Mouse (Mus musculus) G1E (cell line): ENCODE measurements around the gene Lrpap1. TPM values are rescaled to one million over a fixed set of nuclear protein-coding genes. Genes with fewer than 3 reads are reported as not detected.
A peak's percentile ranks its signal among the peaks of the same experiment; 100 is the strongest.

ENCODE experiments used
- ATAC-seq: 2 replicates; pipeline ENCODE4 v1.8.0; 2016; ENCODE audit warnings: mild to moderate bottlenecking; ENCODE audit not compliant: insufficient number of reproducible peaks, poor library complexity, low FRiP score, severe bottlenecking; ENCODE audit errors: extremely low read depth
- DNase-seq: peaks from one replicate; pipeline ENCODE4 v3.0.0; 2012; ENCODE audit warnings: low spot score
- H3K27me3 ChIP-seq: 2 replicates; pipeline ENCODE4 v1.6.1; 2012; ENCODE audit warnings: mild to moderate bottlenecking, low read length, inconsistent platforms; ENCODE audit not compliant: insufficient read depth
- H3K36me3 ChIP-seq: replicated peaks from 2 replicates; pipeline ENCODE3; 2012; ENCODE audit warnings: mild to moderate bottlenecking, inconsistent platforms
- H3K4me1 ChIP-seq: 2 replicates; pipeline ENCODE4 v1.6.1; 2012; ENCODE audit warnings: low read depth, low read length, inconsistent platforms, mixed read lengths; ENCODE audit not compliant: insufficient read depth
- H3K4me3 ChIP-seq: 2 replicates; pipeline ENCODE4 v1.5.1; 2012; ENCODE audit warnings: low read depth, mild to moderate bottlenecking, inconsistent platforms, low read length, moderate library complexity, mixed read lengths
- H3K9me3 ChIP-seq: replicated peaks from 2 replicates; pipeline ENCODE4 v1.6.1; 2012; ENCODE audit warnings: inconsistent platforms
- CTCF ChIP-seq: IDR thresholded peaks from 2 replicates; pipeline ENCODE4 v1.5.1; 2012; ENCODE audit warnings: low read depth, low read length, inconsistent platforms, mixed read lengths
- GATA1 ChIP-seq: IDR thresholded peaks from 2 replicates; pipeline ENCODE4 v1.6.1; 2012; ENCODE audit warnings: borderline replicate concordance, low read length, inconsistent platforms, mixed read lengths
- GATA2 ChIP-seq: IDR thresholded peaks from 2 replicates; pipeline ENCODE4 v1.6.1; 2012; ENCODE audit warnings: low read depth, low read length, inconsistent platforms, borderline replicate concordance
- POLR2AphosphoS5 ChIP-seq: IDR thresholded peaks from 2 replicates; pipeline ENCODE4 v1.6.1; 2012; ENCODE audit warnings: low read depth, low read length, inconsistent platforms; ENCODE audit not compliant: insufficient replicate concordance
- TAL1 ChIP-seq: conservative IDR thresholded peaks from 2 replicates; pipeline ENCODE4 v1.6.1; 2012; ENCODE audit warnings: low read depth, low read length, inconsistent platforms, mixed read lengths
- polyA plus RNA-seq: library from polyadenylated mRNA; stranded (reverse); fragments of >175 nt; gene quantifications from 2 replicates; pipeline ENCODE4 v1.2.3, GENCODE M21; 2012
- total RNA-seq, 2 experiments: library from RNA; stranded (forward) in 1 of 2; stranded (reverse) in 1 of 2; fragments of 200-1000 nt in 1 of 2; fragments of >200 nt in 1 of 2; fragmentation: Nextera tagmentation in 1 of 2; gene quantifications; 2 replicates each; pipeline ENCODE4 v1.2.3; 2014 to 2017

Lrpap1 gene
- total and polyA plus RNA-seq, 3 experiments = 17.5 to 42.5 (median 20.8) TPM

DNA sequence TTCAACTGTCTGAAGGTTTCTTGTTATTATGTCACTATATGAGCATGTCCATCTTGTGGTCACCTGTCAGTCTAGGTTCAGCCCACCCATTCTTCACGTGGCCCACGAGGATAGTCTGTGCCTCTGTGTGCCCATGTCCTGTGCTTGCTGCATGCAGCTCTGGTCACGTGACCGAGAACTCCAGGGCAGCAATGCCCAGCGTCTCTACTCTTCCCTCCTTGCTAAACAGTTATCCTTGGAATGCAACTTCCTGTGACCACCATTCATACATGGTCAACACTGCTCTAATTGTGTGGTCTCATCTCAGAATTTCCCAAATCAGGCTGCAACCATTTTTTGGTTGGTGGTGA is 16.0 kb downstream of the Lrpap1 start:
- ATAC-seq = no peak
- Histone ChIP-seq H3K9me3 (no peaks in the 10 kb centered on the region), H3K36me3 (peaks cover 48% of the 10 kb centered on the region), H3K27me3 (peaks cover 23% of the 10 kb centered on the region; the same call in 1 of the 2 replicates), H3K4me1 (peaks cover 3% of the 10 kb centered on the region; the same call in 1 of the 2 replicates), H3K4me3 (no peak overlapping the region)
- no peak for DNase-seq
- TF ChIP-seq CTCF (no peak), GATA2 (no peak)

DNA sequence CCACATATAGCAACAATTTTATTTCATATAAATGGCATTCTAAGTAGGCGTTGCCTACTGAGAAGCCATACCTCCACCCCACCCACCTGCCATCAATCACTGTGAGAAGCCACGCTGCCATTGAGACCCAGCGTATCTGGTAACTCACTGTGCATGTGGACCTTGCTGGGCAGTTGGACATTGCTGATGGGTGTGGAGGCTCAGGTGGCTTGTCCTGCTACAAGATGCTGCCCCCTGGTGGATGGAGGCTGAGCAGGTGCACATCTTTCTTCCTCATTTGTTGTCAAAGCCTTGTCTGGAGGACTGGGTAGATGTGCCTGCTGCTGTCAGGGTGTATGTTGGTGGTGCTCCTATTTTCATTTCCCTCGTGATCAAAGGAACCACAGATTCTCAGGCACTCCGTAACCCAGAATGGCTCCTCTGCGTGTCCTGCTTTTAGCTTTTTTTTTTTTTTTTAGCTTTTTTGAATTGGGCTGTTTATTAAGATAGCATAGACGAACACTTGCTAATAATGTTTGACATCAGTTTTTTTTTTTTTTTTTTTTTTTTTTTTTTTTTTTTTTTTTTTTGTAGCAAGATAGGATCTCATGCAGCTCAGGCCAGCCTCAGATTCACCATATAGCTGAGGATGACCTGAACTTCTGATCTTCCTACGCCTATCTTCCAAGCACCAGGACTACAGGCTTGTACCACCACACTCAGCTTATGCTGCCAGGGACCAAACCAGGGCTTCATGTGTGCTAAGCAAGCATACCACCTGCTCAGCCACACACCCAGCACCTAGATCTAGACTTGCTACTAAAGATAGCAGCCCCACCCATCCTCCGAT is 16.6 kb downstream of the Lrpap1 start:
- Histone ChIP-seq H3K27me3 (peaks cover 25% of the 10 kb centered on the region), H3K4me3 (no peak overlapping the region), H3K36me3 (peaks cover 44% of the 10 kb centered on the region), H3K4me1 (peaks cover 3% of the 10 kb centered on the region; the same call in 1 of the 2 replicates), H3K9me3 (no peaks in the 10 kb centered on the region)
- DNase-seq = peak; percentile 48
- ATAC-seq = peak; percentile 28; the same call in 1 of the 2 replicates
- no peak for TF ChIP-seq TAL1
- peak; percentile 64 for TF ChIP-seq CTCF
- TF ChIP-seq GATA2 = no peak
- TF ChIP-seq GATA1 = no peak
- TF ChIP-seq POLR2AphosphoS5 = no peak

DNA sequence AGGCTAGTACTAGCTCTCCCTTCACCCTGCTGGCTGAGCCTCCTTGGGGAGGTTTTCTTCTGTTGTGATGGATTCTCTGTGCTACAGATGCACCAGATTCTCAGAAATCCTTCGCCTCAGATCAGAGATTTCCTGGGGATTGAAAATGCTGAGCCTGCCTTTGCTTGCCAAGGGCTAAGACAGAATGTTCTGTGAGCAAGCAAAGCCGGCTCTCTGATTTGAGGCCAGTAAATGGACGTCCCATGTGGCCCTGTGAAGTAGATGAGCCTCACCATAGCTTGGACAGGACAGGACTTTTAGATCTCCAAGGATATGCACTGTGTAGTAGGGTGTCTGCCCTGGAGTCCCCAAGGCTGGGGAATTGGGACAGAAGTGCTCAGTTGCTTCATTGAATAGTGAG is 20.7 kb downstream of the Lrpap1 start:
- Histone ChIP-seq H3K4me3 (no peak overlapping the region), H3K9me3 (no peaks in the 10 kb centered on the region), H3K36me3 (peaks cover 4% of the 10 kb centered on the region), H3K4me1 (peaks cover 3% of the 10 kb centered on the region; the same call in 1 of the 2 replicates), H3K27me3 (peaks cover 37% of the 10 kb centered on the region)
- ATAC-seq (no peak), DNase-seq (no peak)
- no peak for TF ChIP-seq GATA2
- TF ChIP-seq GATA1 = no peak
- TF ChIP-seq POLR2AphosphoS5 = no peak
- no peak for TF ChIP-seq TAL1
- TF ChIP-seq CTCF = no peak

DNA sequence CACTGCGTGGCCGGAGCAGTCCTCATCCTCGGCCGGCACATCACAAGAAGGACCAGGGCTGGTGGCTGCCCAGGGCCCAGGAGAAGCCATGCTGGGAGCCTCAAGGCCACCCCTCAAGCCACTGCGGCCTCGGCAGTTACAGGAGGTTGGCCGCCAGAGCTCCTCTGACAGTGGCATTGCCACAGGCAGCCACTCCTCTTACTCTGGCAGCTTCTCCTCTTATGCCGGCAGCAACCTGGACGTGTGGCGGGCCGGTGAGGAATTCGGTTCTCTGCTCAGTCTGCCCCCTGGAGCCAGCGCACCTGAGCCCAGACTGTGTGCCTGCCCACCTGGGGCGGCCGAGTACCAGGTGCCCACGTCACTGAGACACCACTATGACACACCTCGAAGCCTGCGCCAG is 26.5 kb downstream of the Lrpap1 start:
- no peaks in the 10 kb centered on the region for H3K36me3 ChIP-seq
- no peak overlapping the region for H3K4me3 ChIP-seq
- H3K9me3 ChIP-seq = no peaks in the 10 kb centered on the region
- TF ChIP-seq GATA2 (no peak), GATA1 (no peak), TAL1 (no peak), POLR2AphosphoS5 (no peak), CTCF (no peak)
- no peaks in the 10 kb centered on the region for H3K4me1 ChIP-seq
- DNase-seq = no peak
- ATAC-seq = no peak
- peaks cover 20% of the 10 kb centered on the region for H3K27me3 ChIP-seq

DNA sequence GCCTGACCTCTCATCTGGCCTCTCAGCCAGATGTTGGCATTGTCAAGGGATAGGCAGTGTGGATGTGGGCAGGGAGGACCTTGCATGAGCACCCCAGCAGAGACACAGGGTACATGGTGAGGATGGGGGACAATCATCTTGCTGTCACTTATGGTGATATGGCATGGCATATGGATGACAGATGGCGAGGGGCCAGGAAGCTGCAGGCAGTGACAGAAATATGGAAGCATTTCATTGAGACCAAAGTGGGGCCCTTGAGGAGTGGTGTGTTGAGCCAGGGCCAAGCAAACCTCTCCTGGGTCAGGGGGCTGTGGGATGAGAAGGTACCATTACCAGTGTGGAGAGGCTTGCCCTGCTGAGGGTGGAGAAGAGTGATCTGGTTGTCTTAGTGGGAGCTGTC is 29.2 kb downstream of the Lrpap1 start:
- Histone ChIP-seq H3K4me1 (no peaks in the 10 kb centered on the region), H3K9me3 (no peaks in the 10 kb centered on the region), H3K4me3 (no peak overlapping the region), H3K36me3 (no peaks in the 10 kb centered on the region), H3K27me3 (peaks cover 15% of the 10 kb centered on the region; the same call in 1 of the 2 replicates)
- ATAC-seq (no peak), DNase-seq (no peak)
- TF ChIP-seq CTCF (no peak), GATA1 (no peak), GATA2 (no peak), TAL1 (no peak), POLR2AphosphoS5 (no peak)

DNA sequence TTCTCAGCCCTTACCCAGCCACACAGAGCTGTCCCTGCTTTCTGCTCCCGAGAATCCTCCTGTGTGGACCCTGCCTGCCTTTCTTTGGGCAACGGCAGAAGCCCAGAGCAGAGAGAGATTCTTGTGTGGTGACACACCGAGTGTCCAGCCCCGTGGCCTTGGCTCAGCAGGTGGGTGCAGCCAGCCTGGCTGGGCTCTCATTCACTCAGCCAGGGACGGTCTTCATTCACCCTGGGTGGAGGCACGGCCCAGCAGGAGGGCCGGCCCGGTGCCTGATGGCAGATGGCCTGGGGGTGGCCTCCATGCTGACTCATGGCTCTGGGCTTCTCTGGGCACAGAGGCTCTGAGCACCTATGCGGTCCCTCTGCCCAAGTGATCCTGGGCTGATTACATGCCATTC is 31.6 kb downstream of the Lrpap1 start:
- ATAC-seq = no peak
- TF ChIP-seq POLR2AphosphoS5 (no peak), TAL1 (no peak), CTCF (no peak), GATA1 (no peak), GATA2 (no peak)
- DNase-seq = no peak
- Histone ChIP-seq H3K4me1 (no peaks in the 10 kb centered on the region), H3K36me3 (no peaks in the 10 kb centered on the region), H3K9me3 (no peaks in the 10 kb centered on the region), H3K27me3 (peaks cover 31% of the 10 kb centered on the region; the same call in 1 of the 2 replicates), H3K4me3 (no peak overlapping the region)

DNA sequence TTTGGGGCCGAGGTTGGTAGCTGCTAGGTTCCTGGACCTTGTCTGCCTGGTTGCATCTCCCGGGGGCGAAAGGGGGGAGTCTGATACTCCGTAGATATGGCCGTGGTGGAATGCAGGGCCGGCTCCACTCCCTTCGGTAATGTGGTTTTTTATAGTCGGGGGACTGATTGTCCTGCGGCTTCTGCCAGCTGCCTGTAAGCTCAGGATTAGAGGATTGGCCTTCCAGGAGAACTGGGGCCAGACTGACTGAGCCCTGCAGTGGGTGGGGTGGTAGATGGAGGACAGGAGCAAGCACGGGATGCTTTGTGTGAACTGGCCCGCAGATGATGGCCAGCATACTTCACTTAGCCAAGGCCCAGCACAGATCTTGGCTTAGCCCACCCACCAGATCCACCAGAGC is 32.3 kb downstream of the Lrpap1 start:
- no peak for ATAC-seq

More for the DNA sequence above, 32.3 kb downstream of the Lrpap1 start:
- Histone ChIP-seq H3K36me3 (no peaks in the 10 kb centered on the region), H3K4me1 (no peaks in the 10 kb centered on the region), H3K9me3 (no peaks in the 10 kb centered on the region), H3K27me3 (peaks cover 34% of the 10 kb centered on the region; the same call in 1 of the 2 replicates), H3K4me3 (no peak overlapping the region)
- DNase-seq = no peak
- TF ChIP-seq GATA1 (no peak), POLR2AphosphoS5 (no peak), GATA2 (no peak), CTCF (no peak), TAL1 (no peak)
